Mouse (Mus musculus) cerebellum, adult 2 months (tissue): ENCODE results near the gene Gm42417. TPM values are rescaled to one million over a fixed set of nuclear protein-coding genes. Genes with fewer than 3 reads are reported as not detected.

Experiments
- DNase-seq, 2 experiments: peaks; one replicate each; pipeline ENCODE4 v3.0.0; 2021
- H3K27ac ChIP-seq: fragments of 200-500 bp; 2 replicates; pipeline ENCODE4 v1.5.1; 2012; ENCODE audit warnings: low read length, control low read depth, inconsistent platforms; ENCODE audit not compliant: insufficient read depth
- H3K27me3 ChIP-seq: fragments of 200-500 bp; 2 replicates; pipeline ENCODE4 v1.6.1; 2012; ENCODE audit warnings: inconsistent platforms, mild to moderate bottlenecking, low read length, moderate library complexity; ENCODE audit not compliant: control insufficient read depth, insufficient read depth
- H3K4me1 ChIP-seq: fragments of 200-500 bp; 2 replicates; pipeline ENCODE4 v1.6.1; 2011; ENCODE audit warnings: low read length; ENCODE audit not compliant: control insufficient read depth, insufficient read depth
- H3K4me3 ChIP-seq: fragments of 200-500 bp; replicated peaks from 2 replicates; pipeline ENCODE3; 2011; ENCODE audit warnings: mild to moderate bottlenecking, low read depth, low read length, control low read depth; ENCODE audit not compliant: insufficient read depth
- CTCF ChIP-seq: fragments of 200-500 bp; IDR thresholded peaks from 2 replicates; pipeline ENCODE4 v1.5.1; 2011; ENCODE audit warnings: low read depth, mild to moderate bottlenecking, control low read depth, low read length, moderate library complexity, borderline replicate concordance; ENCODE audit not compliant: insufficient read depth
- POLR2A ChIP-seq: fragments of 200-500 bp; IDR thresholded peaks from 2 replicates; pipeline ENCODE4 v1.6.1; 2011; ENCODE audit warnings: low read length, control low read depth, borderline replicate concordance; ENCODE audit not compliant: insufficient read depth
- WGBS: fragments of 180-500 bp; shearing (Covaris S2); methylation state at CpG from one replicate; pipeline ENCODE4 v1.1.7; 2018; 5-methylcytosine and 5-hydroxymethylcytosine counted together
- polyA plus RNA-seq: library from polyadenylated mRNA; depleted of rRNA; stranded (reverse); fragments of >200 nt; gene quantifications from 2 replicates; pipeline ENCODE4 v1.2.3, GENCODE M21; 2012

Gm42417 gene
- polyA plus RNA-seq, 1 experiment: 0.05 TPM

DNA sequence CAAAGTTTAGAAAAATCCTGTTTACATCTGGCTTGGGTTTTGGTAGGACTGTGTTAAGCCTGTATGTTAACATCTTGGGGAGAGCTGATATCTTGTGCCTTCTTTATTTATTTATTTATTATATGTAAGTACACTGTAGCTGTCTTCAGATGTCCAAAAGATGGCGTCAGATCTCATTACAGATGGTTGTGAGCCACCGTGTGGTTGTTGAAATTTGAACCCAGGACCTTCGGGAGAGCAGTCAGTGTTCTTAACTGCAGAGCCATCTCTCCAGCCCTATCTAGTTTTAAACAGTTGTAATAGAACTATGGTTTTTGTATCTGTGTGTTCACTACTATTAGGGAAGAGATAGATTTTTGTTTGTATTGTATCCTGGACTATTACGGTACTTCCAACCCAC is 10.0 kb downstream of the Gm42417 start:
- Histone ChIP-seq H3K27me3 (no peaks in the 10 kb centered on the region), H3K4me3 (no peak overlapping the region), H3K4me1 (peaks cover 3% of the 10 kb centered on the region; the same call in 1 of the 2 replicates), H3K27ac (no peak overlapping the region)
- DNase-seq: no peak
- TF ChIP-seq POLR2A (no peak), CTCF (no peak)
- 90% methylated on average over 4 of the region's 4 CpGs for WGBS

- Histone ChIP-seq H3K4me3 (no peak overlapping the region), H3K27me3 (no peaks in the 10 kb centered on the region), H3K4me1 (peaks cover 6% of the 10 kb centered on the region; the same call in 1 of the 2 replicates), H3K27ac (no peak overlapping the region)
- 7% methylated on average over 1 of the region's 1 CpGs for WGBS
- peak in 1 of 2 experiments; percentile 33 for DNase-seq
- TF ChIP-seq CTCF (no peak), POLR2A (no peak)
Measured at GRCm38 (mm10) chr1:36528351-36528750, 10.9 kb downstream of the Gm42417 start.

DNA sequence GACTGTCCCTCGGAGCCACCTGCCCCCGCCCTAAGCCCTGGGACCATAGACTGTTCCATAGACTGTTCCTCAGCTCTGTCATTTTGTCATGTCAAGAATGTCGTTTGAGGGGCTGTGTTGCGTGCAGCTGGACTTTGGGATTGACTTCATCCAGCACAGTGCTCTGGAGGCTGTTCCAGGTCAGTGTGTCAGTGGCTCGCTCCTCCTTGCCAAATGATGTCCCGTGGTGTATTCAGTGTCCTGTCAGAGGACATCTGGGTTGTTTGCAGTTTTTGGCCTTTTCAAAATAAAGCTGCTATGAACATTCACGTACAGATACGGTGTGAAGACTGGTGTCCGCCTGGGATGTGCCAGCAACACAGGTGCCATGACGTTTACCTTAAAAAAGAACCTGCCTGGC is 12.3 kb downstream of the Gm42417 start:
- Histone ChIP-seq H3K27ac (no peak overlapping the region), H3K4me1 (peaks cover 14% of the 10 kb centered on the region), H3K27me3 (no peaks in the 10 kb centered on the region), H3K4me3 (no peak overlapping the region)
- no peak for TF ChIP-seq CTCF
- TF ChIP-seq POLR2A: no peak
- DNase-seq: no peak
- 45% methylated on average over 10 of the region's 10 CpGs for whole genome bisulfite sequencing

GRCm38 (mm10) chr1:36525774-36526173 is 13.5 kb downstream of the Gm42417 start:
- no peak for TF ChIP-seq CTCF
- no peak for TF ChIP-seq POLR2A
- WGBS: 82% methylated on average over 12 of the region's 12 CpGs
- H3K4me1 ChIP-seq: peaks cover 14% of the 10 kb centered on the region
- no peak for DNase-seq
- H3K27ac ChIP-seq: no peak overlapping the region
- H3K27me3 ChIP-seq: no peaks in the 10 kb centered on the region
- no peak overlapping the region for H3K4me3 ChIP-seq

- no peak for TF ChIP-seq POLR2A
- TF ChIP-seq CTCF: no peak
- Histone ChIP-seq H3K27me3 (no peaks in the 10 kb centered on the region), H3K4me1 (peaks cover 14% of the 10 kb centered on the region), H3K4me3 (no peak overlapping the region), H3K27ac (no peak overlapping the region)
- no peak for DNase-seq
- WGBS: 52% methylated on average over 5 of the region's 5 CpGs
Measured at GRCm38 (mm10) chr1:36524058-36524457, 15.2 kb downstream of the Gm42417 start.

GRCm38 (mm10) chr1:36523332-36524013 is 15.8 kb downstream of the Gm42417 start:
- TF ChIP-seq CTCF (no peak), POLR2A (no peak)
- 26% methylated on average over 9 of the region's 9 CpGs for WGBS
- DNase-seq: no peak

DNA sequence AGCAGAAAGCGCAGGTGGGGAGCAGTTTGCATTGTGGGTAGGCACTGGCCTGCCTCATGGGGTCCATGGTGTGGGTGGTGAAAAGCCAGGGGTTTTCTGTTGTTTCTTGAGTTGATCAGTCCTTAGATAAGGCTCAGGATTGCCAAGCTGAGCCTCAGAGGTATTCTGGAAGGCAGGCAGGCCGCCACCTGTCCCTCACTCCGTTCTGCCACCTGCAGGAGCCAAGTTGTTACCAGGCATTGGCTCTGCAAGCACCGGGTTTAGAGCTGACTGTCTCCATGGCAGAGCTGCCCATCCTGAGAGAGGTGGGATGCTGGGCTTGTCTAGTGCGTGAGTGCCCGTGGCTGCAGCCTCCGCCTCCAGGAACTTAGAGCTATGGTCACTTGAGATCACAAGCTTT is 17.0 kb downstream of the Gm42417 start:
- WGBS: 44% methylated on average over 7 of the region's 7 CpGs
- TF ChIP-seq POLR2A (no peak), CTCF (no peak; the same call in 1 of the 2 replicates)
- peaks cover 26% of the 10 kb centered on the region for H3K4me1 ChIP-seq
- H3K27ac ChIP-seq: no peak overlapping the region
- DNase-seq: no peak
- no peak overlapping the region for H3K4me3 ChIP-seq
- no peaks in the 10 kb centered on the region for H3K27me3 ChIP-seq

More at GRCm38 (mm10) chr1:36523332-36524013, 15.8 kb downstream of the Gm42417 start:
- peaks cover 19% of the 10 kb centered on the region for H3K4me1 ChIP-seq
- no peaks in the 10 kb centered on the region for H3K27me3 ChIP-seq
- H3K27ac ChIP-seq: no peak overlapping the region
- H3K4me3 ChIP-seq: no peak overlapping the region

GRCm38 (mm10) chr1:36519626-36520025 is 19.6 kb downstream of the Gm42417 start:
- no peak for DNase-seq
- 81% methylated on average over 11 of the region's 11 CpGs for WGBS
- H3K27ac ChIP-seq: no peak overlapping the region
- H3K4me1 ChIP-seq: peaks cover 42% of the 10 kb centered on the region
- H3K4me3 ChIP-seq: no peak overlapping the region
- TF ChIP-seq CTCF (no peak), POLR2A (no peak)
- no peaks in the 10 kb centered on the region for H3K27me3 ChIP-seq
